Mouse (Mus musculus) hindbrain, embryonic 16.5 days (tissue): ENCODE results near the gene Acsl5. TPM values are rescaled to one million over a fixed set of nuclear protein-coding genes. Genes with fewer than 3 reads are reported as not detected.

ENCODE experiments used
- ATAC-seq: fragments of 200-750 bp; cut with Nextera tagmentation; 2 replicates; pipeline ENCODE4 v1.8.0; 2017; ENCODE audit warnings: moderate TSS enrichment, moderate library complexity
- H3K27ac ChIP-seq: fragments of 300-500 bp; sonication (generic); 2 replicates; pipeline ENCODE4 v1.5.1; 2014; ENCODE audit warnings: low read depth, mild to moderate bottlenecking, control low read depth, low read length, moderate library complexity
- H3K27me3 ChIP-seq: fragments of 300-500 bp; sonication (generic); replicated peaks from 2 replicates; pipeline ENCODE4 v1.6.1; 2014; ENCODE audit warnings: low read length; ENCODE audit not compliant: control insufficient read depth, insufficient read depth
- H3K36me3 ChIP-seq: fragments of 300-500 bp; sonication (generic); 2 replicates; pipeline ENCODE4 v1.6.1; 2014; ENCODE audit warnings: mild to moderate bottlenecking, low read length, moderate library complexity, mixed read lengths; ENCODE audit not compliant: control insufficient read depth, insufficient read depth
- H3K4me1 ChIP-seq: fragments of 300-500 bp; sonication (generic); 2 replicates; pipeline ENCODE4 v1.6.1; 2014; ENCODE audit warnings: low read depth, low read length; ENCODE audit not compliant: control insufficient read depth, insufficient read depth
- H3K4me2 ChIP-seq: fragments of 300-500 bp; sonication (generic); 2 replicates; pipeline ENCODE4 v1.6.1; 2014; ENCODE audit warnings: mild to moderate bottlenecking, low read length, control low read depth, moderate library complexity
- H3K4me3 ChIP-seq: fragments of 300-500 bp; sonication (generic); 2 replicates; pipeline ENCODE4 v1.5.1; 2014; ENCODE audit warnings: mild to moderate bottlenecking, low read length, control low read depth, moderate library complexity
- H3K9ac ChIP-seq: fragments of 300-500 bp; sonication (generic); 2 replicates; pipeline ENCODE4 v1.6.1; 2014; ENCODE audit warnings: low read depth, mild to moderate bottlenecking, control low read depth, low read length, moderate library complexity
- H3K9me3 ChIP-seq: fragments of 300-500 bp; sonication (generic); 2 replicates; pipeline ENCODE4 v1.6.1; 2014; ENCODE audit warnings: mild to moderate bottlenecking, low read length, moderate library complexity; ENCODE audit not compliant: control insufficient read depth
- WGBS: fragments of 180-500 bp; shearing (Covaris S2); extraction: QIAGEN DNeasy Blood & Tissue Kit; methylation state at CpG from one replicate; pipeline ENCODE4 v1.1.7; 2014; 5-methylcytosine and 5-hydroxymethylcytosine counted together
- polyA plus RNA-seq: library from polyadenylated mRNA; unstranded; fragments of >200 nt; fragmentation: Nextera tagmentation; extraction: Ambion mirVana; gene quantifications from 2 replicates; pipeline ENCODE4 v1.2.1, GENCODE M21; 2015

The Acsl5 gene
- polyA plus RNA-seq, 1 experiment from 2014 or later, result 20.1 TPM

GRCm38 (mm10) chr19:55231081-55231480 is 20.7 kb upstream of the Acsl5 start:
- Histone ChIP-seq H3K36me3 (no peaks in the 10 kb centered on the region), H3K4me1 (no peaks in the 10 kb centered on the region), H3K4me2 (no peak overlapping the region), H3K27ac (no peak overlapping the region), H3K9me3 (no peaks in the 10 kb centered on the region), H3K4me3 (no peak overlapping the region), H3K9ac (no peak overlapping the region), H3K27me3 (no peaks in the 10 kb centered on the region)
- WGBS, result 78% methylated on average over 10 of the region's 10 CpGs
- no peak for ATAC-seq

GRCm38 (mm10) chr19:55232136-55232535 is 19.6 kb upstream of the Acsl5 start:
- Histone ChIP-seq H3K9ac (no peak overlapping the region), H3K27me3 (no peaks in the 10 kb centered on the region), H3K9me3 (no peaks in the 10 kb centered on the region), H3K4me1 (no peaks in the 10 kb centered on the region), H3K4me3 (no peak overlapping the region), H3K27ac (no peak overlapping the region), H3K36me3 (no peaks in the 10 kb centered on the region), H3K4me2 (no peak overlapping the region)
- 55% methylated on average over 8 of the region's 8 CpGs for WGBS
- ATAC-seq, result no peak

- Histone ChIP-seq H3K9ac (no peak overlapping the region), H3K36me3 (no peaks in the 10 kb centered on the region), H3K27ac (no peak overlapping the region), H3K4me2 (no peak overlapping the region), H3K9me3 (no peaks in the 10 kb centered on the region), H3K4me3 (no peak overlapping the region), H3K4me1 (no peaks in the 10 kb centered on the region), H3K27me3 (no peaks in the 10 kb centered on the region)
- WGBS, result 53% methylated on average over 2 of the region's 2 CpGs
- no peak for ATAC-seq
These were observed 15.7 kb upstream of the Acsl5 start for GRCm38 (mm10) chr19:55236026-55236425.

GRCm38 (mm10) chr19:55236564-55236963 is 15.2 kb upstream of the Acsl5 start:
- 80% methylated on average over 5 of the region's 5 CpGs for WGBS
- Histone ChIP-seq H3K9ac (no peak overlapping the region), H3K27me3 (no peaks in the 10 kb centered on the region), H3K4me2 (no peak overlapping the region), H3K4me1 (no peaks in the 10 kb centered on the region), H3K4me3 (no peak overlapping the region), H3K36me3 (no peaks in the 10 kb centered on the region), H3K27ac (no peak overlapping the region), H3K9me3 (no peaks in the 10 kb centered on the region)
- ATAC-seq, result no peak

GRCm38 (mm10) chr19:55239766-55240426 is 11.8 kb upstream of the Acsl5 start:
- H3K4me2 ChIP-seq, result no peak overlapping the region
- no peaks in the 10 kb centered on the region for H3K27me3 ChIP-seq
- H3K4me1 ChIP-seq, result no peaks in the 10 kb centered on the region
- no peak overlapping the region for H3K4me3 ChIP-seq
- no peaks in the 10 kb centered on the region for H3K9me3 ChIP-seq
- no peaks in the 10 kb centered on the region for H3K36me3 ChIP-seq
- no peak for ATAC-seq
- 71% methylated on average over 6 of the region's 6 CpGs for WGBS
- no peak overlapping the region for H3K9ac ChIP-seq
- H3K27ac ChIP-seq, result no peak overlapping the region

- no peak for ATAC-seq
- no peaks in the 10 kb centered on the region for H3K27me3 ChIP-seq
- no peak within 1 kb of the TSS for H3K27ac ChIP-seq
- no peak within 1 kb of the TSS for H3K9ac ChIP-seq
- no peak within 1 kb of the TSS for H3K4me2 ChIP-seq
- H3K36me3 ChIP-seq, result no peaks in the 10 kb centered on the region
- 78% methylated on average over 6 of the region's 6 CpGs for WGBS
- no peak within 1 kb of the TSS for H3K4me3 ChIP-seq
- H3K9me3 ChIP-seq, result no peaks in the 10 kb centered on the region
- H3K4me1 ChIP-seq, result no peaks in the 10 kb centered on the region
These were observed 10.5 kb upstream of the Acsl5 start, which contains the start of gene Gucy2g for GRCm38 (mm10) chr19:55241186-55241645. TSS of gene Gucy2g (minus strand) at chr19:55241236.

GRCm38 (mm10) chr19:55244791-55245231 is 6.9 kb upstream of the Acsl5 start:
- peak; percentile 72 for ATAC-seq
- H3K4me2 ChIP-seq, result no peak overlapping the region
- H3K9me3 ChIP-seq, result no peaks in the 10 kb centered on the region
- H3K9ac ChIP-seq, result no peak overlapping the region
- H3K27ac ChIP-seq, result no peak overlapping the region
- 25% methylated on average over 7 of the region's 7 CpGs for WGBS
- no peaks in the 10 kb centered on the region for H3K4me1 ChIP-seq
- H3K36me3 ChIP-seq, result no peaks in the 10 kb centered on the region
- H3K4me3 ChIP-seq, result no peak overlapping the region
- H3K27me3 ChIP-seq, result no peaks in the 10 kb centered on the region

- Histone ChIP-seq H3K9me3 (no peaks in the 10 kb centered on the region), H3K4me1 (no peaks in the 10 kb centered on the region), H3K27ac (no peak overlapping the region), H3K27me3 (no peaks in the 10 kb centered on the region), H3K36me3 (no peaks in the 10 kb centered on the region), H3K4me2 (no peak overlapping the region), H3K4me3 (no peak overlapping the region), H3K9ac (no peak overlapping the region)
- no peak for ATAC-seq
- 87% methylated on average over 5 of the region's 5 CpGs for WGBS
These were observed 4.2 kb upstream of the Acsl5 start for GRCm38 (mm10) chr19:55247563-55247962.

- Histone ChIP-seq H3K4me1 (peaks cover 2% of the 10 kb centered on the region; the same call in 1 of the 2 replicates), H3K27ac (no peak overlapping the region), H3K9ac (no peak overlapping the region), H3K27me3 (no peaks in the 10 kb centered on the region), H3K4me3 (no peak overlapping the region), H3K36me3 (no peaks in the 10 kb centered on the region), H3K4me2 (no peak overlapping the region), H3K9me3 (no peaks in the 10 kb centered on the region)
- 75% methylated on average over 9 of the region's 9 CpGs for WGBS
- ATAC-seq, result no peak
These were observed 3.7 kb upstream of the Acsl5 start for GRCm38 (mm10) chr19:55247991-55248520.
